Comparison of ENCODE assay signal across 10 mouse cellular contexts in the genomic region with DNA sequence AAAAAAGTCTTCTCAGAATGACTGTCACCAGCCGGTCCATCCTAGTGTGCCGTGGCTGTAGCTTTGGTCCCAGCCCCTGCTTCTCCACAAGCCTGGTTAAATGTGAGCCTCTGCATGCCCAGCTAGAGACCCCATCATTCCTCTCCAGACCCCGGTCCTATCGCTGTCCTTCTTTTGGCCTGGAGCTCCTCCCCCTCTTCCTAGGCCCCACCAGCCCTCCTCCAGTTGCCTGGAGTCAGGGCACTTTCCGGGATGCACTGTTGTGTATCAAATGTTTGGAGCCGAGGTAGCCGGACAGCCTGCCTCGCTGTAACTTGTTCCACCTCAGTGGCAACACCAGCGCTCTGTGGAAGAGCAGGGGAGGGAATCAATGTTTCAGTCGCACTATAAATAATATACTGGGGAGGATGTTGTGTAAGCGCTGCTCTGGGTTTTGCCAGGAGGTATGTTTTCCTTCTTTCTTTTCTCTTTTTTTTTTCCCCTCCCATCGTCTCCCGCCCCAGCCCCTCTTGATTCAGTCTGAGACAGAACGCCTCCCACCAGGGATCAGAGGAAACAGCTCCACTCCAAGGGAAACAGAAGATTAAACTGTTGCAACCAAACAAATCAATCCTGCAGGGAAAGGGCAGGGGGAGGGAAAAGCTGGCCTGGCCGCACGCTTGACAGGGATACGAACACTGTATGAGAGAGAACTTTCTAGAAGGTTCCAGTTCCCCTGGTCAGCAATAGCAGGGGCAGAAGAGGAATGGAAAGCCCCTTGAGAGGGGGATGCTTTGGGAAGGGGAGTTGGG.
DNase-seq lines count a peak whose midpoint lies in the region; ATAC-seq lines count a peak whose summit lies in the region.
"Had no signal": no experiment of that assay in that cellular context is flagged by ENCODE, and none has a peak within 500 bp of the region (broad histone marks: within the 10 kb centered on the region; RNA-seq: fewer than 3 reads in every experiment).

No protein-coding gene starts in this region.

- peak; percentile 47 to 73 for DNase-seq in left cerebral cortex, postnatal 25 days (ENCODE audit: low spot score in 2 of 2)
- DNase-seq in left cerebral cortex, adult 8-10 months (ENCODE audit: low spot score in 2 of 2), result no peak
- peak; percentile 39 for DNase-seq in midbrain, embryonic 14.5 days
- DNase-seq in thymus, postnatal 14 days, result no peak
- no peak for DNase-seq in layer of hippocampus, postnatal 14 days (ENCODE audit: low spot score in 2 of 2)
- no peak for DNase-seq in layer of hippocampus, adult 9-10 months (ENCODE audit: low spot score)

- no peaks in the 10 kb centered on the region for H3K27me3 ChIP-seq in forebrain, embryonic 12.5 days
- no peaks in the 10 kb centered on the region; the same call in 1 of the 2 replicates for H3K27me3 ChIP-seq in hindbrain, embryonic 12.5 days
- no peaks in the 10 kb centered on the region for H3K27me3 ChIP-seq in midbrain, embryonic 14.5 days (ENCODE audit: control insufficient read depth, insufficient read depth, low read length)

- no peak overlapping the region for H3K27ac ChIP-seq in forebrain, embryonic 12.5 days
- H3K27ac ChIP-seq in hindbrain, embryonic 12.5 days, result peak overlapping the region; percentile 9; the same call in 1 of the 2 replicates
- H3K27ac ChIP-seq in midbrain, embryonic 14.5 days (replicated peaks; ENCODE audit: low read depth, low read length), result no peak overlapping the region

- H3K4me1 ChIP-seq in forebrain, embryonic 12.5 days, result peaks cover 18% of the 10 kb centered on the region
- peaks cover 23% of the 10 kb centered on the region for H3K4me1 ChIP-seq in hindbrain, embryonic 12.5 days
- peaks cover 18% of the 10 kb centered on the region for H3K4me1 ChIP-seq in midbrain, embryonic 14.5 days (ENCODE audit: control insufficient read depth, insufficient read depth, low read length)

- H3K9me3 ChIP-seq in forebrain, embryonic 12.5 days, result no peaks in the 10 kb centered on the region
- H3K9me3 ChIP-seq in hindbrain, embryonic 12.5 days (replicated peaks), result no peaks in the 10 kb centered on the region
- no peaks in the 10 kb centered on the region for H3K9me3 ChIP-seq in midbrain, embryonic 14.5 days (ENCODE audit: control insufficient read depth, low read length)

- H3K4me2 ChIP-seq in forebrain, embryonic 12.5 days, result 0 out of 2 replicates have a peak overlapping the region, but pooled peaks have one; percentile 9
- no peak overlapping the region for H3K4me2 ChIP-seq in hindbrain, embryonic 12.5 days (replicated peaks)
- no peak overlapping the region for H3K4me2 ChIP-seq in midbrain, embryonic 14.5 days (ENCODE audit: low read length)

- intact Hi-C loops in left cerebral cortex, postnatal 25 days (cut with DNase I), result no loop called here

- no peak overlapping the region for H3K4me3 ChIP-seq in forebrain, embryonic 12.5 days (replicated peaks)
- H3K4me3 ChIP-seq in hindbrain, embryonic 12.5 days, result no peak overlapping the region
- H3K4me3 ChIP-seq in midbrain, embryonic 14.5 days (replicated peaks; ENCODE audit: low read depth, low read length), result no peak overlapping the region
- H3K4me3 ChIP-seq: myocyte had no signal

- ATAC-seq in forebrain, embryonic 12.5 days (ENCODE audit: low FRiP score), result no peak
- no peak for ATAC-seq in hindbrain, embryonic 12.5 days (ENCODE audit: low FRiP score)
- ATAC-seq in midbrain, embryonic 14.5 days (ENCODE audit: low FRiP score, low TSS enrichment), result no peak
- ATAC-seq: Patski had no signal

- WGBS in forebrain, embryonic 12.5 days, result 26% methylated on average over 17 of the region's 17 CpGs
- 34% methylated on average over 17 of the region's 17 CpGs for WGBS in hindbrain, embryonic 12.5 days
- WGBS in midbrain, embryonic 14.5 days, result 17% methylated on average over 17 of the region's 17 CpGs

- H3K36me3 ChIP-seq in forebrain, embryonic 12.5 days (replicated peaks), result no peaks in the 10 kb centered on the region
- no peaks in the 10 kb centered on the region for H3K36me3 ChIP-seq in hindbrain, embryonic 12.5 days
- H3K36me3 ChIP-seq in midbrain, embryonic 14.5 days (ENCODE audit: control insufficient read depth, insufficient read depth, low read length), result no peaks in the 10 kb centered on the region

- H3K9ac ChIP-seq in forebrain, embryonic 12.5 days, result no peak overlapping the region
- no peak overlapping the region for H3K9ac ChIP-seq in hindbrain, embryonic 12.5 days
- H3K9ac ChIP-seq in midbrain, embryonic 14.5 days (replicated peaks; ENCODE audit: low read length), result no peak overlapping the region

Comparison
In these comparisons a context has a peak if more than half of its experiments do, and no peak if none do; other contexts are left out.
1. DNase-seq: peak in left cerebral cortex, postnatal 25 days (2 of 2) and midbrain, embryonic 14.5 days (single experiment); none in left cerebral cortex, adult 8-10 months (0 of 2), thymus, postnatal 14 days (single experiment), layer of hippocampus, postnatal 14 days (0 of 2) and layer of hippocampus, adult 9-10 months (single experiment).